Mouse (Mus musculus) lung, adult 2 months (tissue): ENCODE data around the gene Vsig10l.

Experiments
- CTCF ChIP-seq: fragments of 200-500 bp; IDR thresholded peaks from 2 replicates; pipeline ENCODE4 v1.5.1; 2011; ENCODE audit warnings: mild to moderate bottlenecking, low read length, control low read depth; ENCODE audit not compliant: insufficient read depth
- POLR2A ChIP-seq: fragments of 200-500 bp; IDR thresholded peaks from 2 replicates; pipeline ENCODE4 v1.6.1; 2011; ENCODE audit warnings: low read depth, mild to moderate bottlenecking, control low read depth, low read length, borderline replicate concordance; ENCODE audit errors: extremely low read depth

GRCm38 (mm10) chr7:43443126-43443916, 19.6 kb upstream of the Vsig10l start:
- TF ChIP-seq POLR2A (peak; percentile 81; the same call in 1 of the 2 replicates), CTCF (no peak)
